Mouse (Mus musculus): ENCODE results near the gene Nfkbib.

GRCm38 (mm10) chr7:28773163-28773562 lies 5.9 kb upstream of the Nfkbib start:
- TF ChIP-seq CTCF (IDR thresholded peaks at IDR 0.05; ENCODE audit: low read depth) = no peak
- no peak for TF ChIP-seq EP300 (optimal IDR thresholded peaks at IDR 0.05)

All from stomach, postnatal 0 days (tissue).